Mouse (Mus musculus) G1E (cell line): ENCODE measurements around the gene Rhbg. TPM values are rescaled to one million over a fixed set of nuclear protein-coding genes. Genes with fewer than 3 reads are reported as not detected.
"Not testable (repeated sequence)": the region's sequence is repeated elsewhere in the genome, so short reads cannot be mapped to it uniquely, and the experiment has no call there.

Experiments
- ATAC-seq: 2 replicates; pipeline ENCODE4 v1.8.0; 2016; ENCODE audit warnings: mild to moderate bottlenecking; ENCODE audit not compliant: insufficient number of reproducible peaks, poor library complexity, low FRiP score, severe bottlenecking; ENCODE audit errors: extremely low read depth
- DNase-seq: peaks from one replicate; pipeline ENCODE4 v3.0.0; 2012; ENCODE audit warnings: low spot score
- H3K27me3 ChIP-seq: 2 replicates; pipeline ENCODE4 v1.6.1; 2012; ENCODE audit warnings: mild to moderate bottlenecking, low read length, inconsistent platforms; ENCODE audit not compliant: insufficient read depth
- H3K36me3 ChIP-seq: replicated peaks from 2 replicates; pipeline ENCODE3; 2012; ENCODE audit warnings: mild to moderate bottlenecking, inconsistent platforms
- H3K4me1 ChIP-seq: 2 replicates; pipeline ENCODE4 v1.6.1; 2012; ENCODE audit warnings: low read depth, low read length, inconsistent platforms, mixed read lengths; ENCODE audit not compliant: insufficient read depth
- H3K4me3 ChIP-seq: 2 replicates; pipeline ENCODE4 v1.5.1; 2012; ENCODE audit warnings: low read depth, mild to moderate bottlenecking, inconsistent platforms, low read length, moderate library complexity, mixed read lengths
- H3K9me3 ChIP-seq: replicated peaks from 2 replicates; pipeline ENCODE4 v1.6.1; 2012; ENCODE audit warnings: inconsistent platforms
- CTCF ChIP-seq: IDR thresholded peaks from 2 replicates; pipeline ENCODE4 v1.5.1; 2012; ENCODE audit warnings: low read depth, low read length, inconsistent platforms, mixed read lengths
- GATA1 ChIP-seq: IDR thresholded peaks from 2 replicates; pipeline ENCODE4 v1.6.1; 2012; ENCODE audit warnings: borderline replicate concordance, low read length, inconsistent platforms, mixed read lengths
- GATA2 ChIP-seq: IDR thresholded peaks from 2 replicates; pipeline ENCODE4 v1.6.1; 2012; ENCODE audit warnings: low read depth, low read length, inconsistent platforms, borderline replicate concordance
- POLR2AphosphoS5 ChIP-seq: IDR thresholded peaks from 2 replicates; pipeline ENCODE4 v1.6.1; 2012; ENCODE audit warnings: low read depth, low read length, inconsistent platforms; ENCODE audit not compliant: insufficient replicate concordance
- TAL1 ChIP-seq: conservative IDR thresholded peaks from 2 replicates; pipeline ENCODE4 v1.6.1; 2012; ENCODE audit warnings: low read depth, low read length, inconsistent platforms, mixed read lengths
- polyA plus RNA-seq: library from polyadenylated mRNA; stranded (reverse); fragments of >175 nt; gene quantifications from 2 replicates; pipeline ENCODE4 v1.2.3, GENCODE M21; 2012
- total RNA-seq, 2 experiments: library from RNA; stranded (forward) in 1 of 2; stranded (reverse) in 1 of 2; fragments of 200-1000 nt in 1 of 2; fragments of >200 nt in 1 of 2; fragmentation: Nextera tagmentation in 1 of 2; gene quantifications; 2 replicates each; pipeline ENCODE4 v1.2.3; 2014 to 2017

Gene Rhbg
- total and polyA plus RNA-seq, 3 experiments = not detected

- Histone ChIP-seq H3K4me1 (0 out of 2 replicates have a peak, but pooled peaks cover 3% of the 10 kb centered on the region), H3K36me3 (no peaks in the 10 kb centered on the region), H3K9me3 (no peaks in the 10 kb centered on the region), H3K4me3 (no peak overlapping the region), H3K27me3 (no peaks in the 10 kb centered on the region)
- DNase-seq (no peak), ATAC-seq (no peak)
- no peak for TF ChIP-seq CTCF
- no peak for TF ChIP-seq GATA1
These were observed 22.1 kb upstream of the Rhbg start for GRCm38 (mm10) chr3:88276529-88277143.

GRCm38 (mm10) chr3:88276121-88276520 is 21.6 kb upstream of the Rhbg start:
- no peak for ATAC-seq
- DNase-seq = no peak
- H3K27me3 ChIP-seq = no peaks in the 10 kb centered on the region
- H3K36me3 ChIP-seq = no peaks in the 10 kb centered on the region
- 0 out of 2 replicates have a peak, but pooled peaks cover 3% of the 10 kb centered on the region for H3K4me1 ChIP-seq
- no peak overlapping the region for H3K4me3 ChIP-seq
- TF ChIP-seq TAL1 (no peak), POLR2AphosphoS5 (no peak), CTCF (no peak), GATA2 (no peak), GATA1 (no peak)
- H3K9me3 ChIP-seq = no peaks in the 10 kb centered on the region

DNA sequence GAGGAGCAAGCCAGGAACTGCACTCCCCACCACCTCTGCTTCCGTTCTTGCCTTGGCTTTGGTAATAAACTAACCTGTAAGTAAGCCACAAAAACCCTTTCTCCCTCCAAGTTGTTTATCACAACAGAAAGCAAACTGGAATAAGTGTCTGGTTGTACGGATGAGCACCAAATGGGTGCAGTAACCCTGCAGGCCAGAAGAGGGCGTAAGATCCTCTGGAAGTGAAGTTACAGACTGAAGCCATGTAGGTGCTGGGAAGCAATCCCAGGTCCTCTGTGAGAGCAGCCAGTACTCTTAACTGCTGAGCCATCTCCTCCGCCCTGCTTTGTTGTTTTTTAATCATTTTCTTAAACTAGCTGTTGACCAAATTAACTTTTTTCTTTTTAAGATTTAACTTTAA is 19.5 kb upstream of the Rhbg start:
- no peaks in the 10 kb centered on the region for H3K9me3 ChIP-seq
- 0 out of 2 replicates have a peak, but pooled peaks cover 3% of the 10 kb centered on the region for H3K4me1 ChIP-seq
- no peaks in the 10 kb centered on the region for H3K36me3 ChIP-seq
- no peak overlapping the region for H3K4me3 ChIP-seq
- H3K27me3 ChIP-seq = peaks cover 4% of the 10 kb centered on the region
- ATAC-seq (no peak), DNase-seq (no peak)
- TF ChIP-seq CTCF (peak; percentile 45), GATA1 (no peak)

DNA sequence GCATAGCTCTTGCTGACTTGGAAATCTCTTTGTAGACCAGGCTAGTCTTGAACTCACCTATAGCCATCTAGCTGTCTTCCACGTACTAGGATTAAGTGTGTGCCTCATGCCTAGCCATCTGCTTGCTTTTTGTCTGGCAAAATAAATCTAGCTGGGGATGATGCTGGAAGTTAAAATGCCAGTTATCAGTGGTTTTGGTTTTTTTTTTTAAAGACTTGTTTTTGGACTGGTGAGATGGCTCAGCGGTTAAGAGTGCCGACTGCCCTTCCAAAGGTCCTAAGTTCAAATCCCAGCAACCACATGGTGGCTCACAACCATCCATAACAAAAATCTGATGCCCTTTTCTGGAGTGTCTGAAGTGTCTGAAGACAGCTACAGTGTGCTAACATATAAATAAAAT is 17.4 kb upstream of the Rhbg start:
- no peak overlapping the region for H3K4me3 ChIP-seq
- TF ChIP-seq GATA1 (no peak), GATA2 (no peak), CTCF (no peak), TAL1 (no peak), POLR2AphosphoS5 (no peak)
- no peaks in the 10 kb centered on the region for H3K9me3 ChIP-seq
- no peaks in the 10 kb centered on the region for H3K4me1 ChIP-seq
- no peaks in the 10 kb centered on the region for H3K36me3 ChIP-seq
- H3K27me3 ChIP-seq = peaks cover 7% of the 10 kb centered on the region
- ATAC-seq (no peak), DNase-seq (no peak)

DNA sequence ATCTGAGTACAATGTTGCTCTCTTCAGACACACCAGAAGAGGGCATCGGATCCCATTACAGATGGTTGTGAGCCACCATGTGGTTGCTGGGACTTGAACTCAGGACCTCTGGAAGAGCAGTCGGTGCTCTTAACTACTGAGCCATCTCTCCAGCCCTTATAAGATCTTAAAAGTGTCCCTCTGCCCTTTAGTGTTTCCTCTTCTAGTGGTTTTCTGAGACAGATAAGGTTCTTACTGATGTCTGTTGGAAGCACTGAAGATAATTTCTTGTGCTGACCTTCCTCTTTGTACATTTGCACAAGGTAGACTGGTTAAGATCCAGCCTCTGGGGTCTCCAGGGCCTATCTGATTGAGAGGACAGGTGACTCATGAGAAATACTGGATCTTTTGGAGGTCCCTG is 16.8 kb upstream of the Rhbg start:
- not testable (repeated sequence) for H3K4me1 ChIP-seq, H3K36me3 ChIP-seq, ATAC-seq, DNase-seq, H3K27me3 ChIP-seq, H3K9me3 ChIP-seq, H3K4me3 ChIP-seq

DNA sequence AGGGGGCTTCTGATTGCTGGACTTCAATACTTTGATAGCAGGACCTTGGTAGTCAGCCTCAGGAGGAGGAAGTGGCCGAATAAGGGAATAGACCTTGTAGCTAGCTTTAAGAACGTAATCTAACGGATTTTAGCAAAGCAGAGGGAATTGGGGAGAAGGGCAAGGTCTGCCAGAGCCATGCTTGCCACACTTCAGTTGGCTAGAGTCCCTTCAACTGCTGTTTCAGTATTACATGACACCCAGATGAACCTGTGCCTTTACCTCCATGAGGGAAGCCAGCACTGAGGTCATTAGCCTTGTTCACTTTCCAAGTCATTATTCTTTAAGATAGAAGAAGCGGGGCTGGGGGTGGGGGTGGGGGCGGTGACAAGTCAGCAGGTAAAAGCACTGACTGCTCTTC is 14.5 kb upstream of the Rhbg start:
- no peak for ATAC-seq

GRCm38 (mm10) chr3:88268014-88268413 is 13.5 kb upstream of the Rhbg start:
- not testable (repeated sequence) for H3K4me3 ChIP-seq, ATAC-seq, DNase-seq, H3K27me3 ChIP-seq, H3K36me3 ChIP-seq, H3K9me3 ChIP-seq, H3K4me1 ChIP-seq

More for the DNA sequence above, 14.5 kb upstream of the Rhbg start:
- Histone ChIP-seq H3K4me1 (no peaks in the 10 kb centered on the region), H3K9me3 (no peaks in the 10 kb centered on the region), H3K4me3 (no peak overlapping the region), H3K27me3 (peaks cover 7% of the 10 kb centered on the region), H3K36me3 (no peaks in the 10 kb centered on the region)
- TF ChIP-seq GATA1 = no peak
- no peak for TF ChIP-seq CTCF
- no peak for TF ChIP-seq GATA2
- TF ChIP-seq POLR2AphosphoS5 = no peak
- no peak for TF ChIP-seq TAL1
- no peak for DNase-seq

- no peak overlapping the region for H3K4me3 ChIP-seq
- no peaks in the 10 kb centered on the region for H3K4me1 ChIP-seq
- H3K9me3 ChIP-seq = no peaks in the 10 kb centered on the region
- ATAC-seq = no peak
- TF ChIP-seq GATA1 (no peak), GATA2 (no peak)
- DNase-seq = no peak
- peaks cover 29% of the 10 kb centered on the region for H3K27me3 ChIP-seq
- H3K36me3 ChIP-seq = no peaks in the 10 kb centered on the region
These were observed 7.8 kb upstream of the Rhbg start for GRCm38 (mm10) chr3:88262346-88262745.
